Mouse (Mus musculus) megakaryocyte, embryonic 14.5 days (primary cell): ENCODE results near the gene Flvcr2.

ENCODE experiments used
- FLI1 ChIP-seq: IDR thresholded peaks from 2 replicates; pipeline ENCODE4 v1.6.1; 2012; ENCODE audit warnings: low read length, inconsistent platforms, mixed read lengths
- GATA1 ChIP-seq: IDR thresholded peaks from 3 replicates; pipeline ENCODE4 v1.6.1; 2012; ENCODE audit warnings: mixed read lengths, low read length, inconsistent platforms, borderline replicate concordance

DNA sequence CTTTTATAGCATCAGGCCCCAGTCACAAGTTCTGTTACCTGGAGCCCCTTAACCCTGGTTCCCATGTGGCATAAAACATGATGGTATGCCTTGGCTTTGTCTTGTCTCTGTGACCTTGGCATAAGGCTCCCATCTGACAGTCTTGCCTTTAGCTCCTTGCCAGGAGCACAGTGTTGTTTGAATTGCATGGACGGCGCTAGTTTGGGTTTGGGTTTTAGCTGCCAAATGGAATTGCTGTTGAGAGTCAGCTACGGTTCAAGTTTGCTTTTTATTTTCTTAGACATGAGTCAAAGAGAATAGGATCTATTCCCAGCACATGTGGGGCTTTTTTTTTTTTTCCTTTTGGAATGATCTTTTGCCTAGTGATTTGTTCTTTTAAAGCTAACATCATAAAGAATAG, 112.8 kb downstream of the Flvcr2 start:
- no peak for TF ChIP-seq FLI1
- TF ChIP-seq GATA1, result no peak
